Mouse (Mus musculus) embryonic facial prominence, embryonic 11.5 days (tissue): ENCODE measurements at regions not wholly inside any gene's neighbourhood (a gene's known extent, or its start where the extent isn't known, plus 50 kb on each side); places are given as distances from the start of the nearest gene placed in this dataset.

Experiments used
- ATAC-seq: fragments of 200-750 bp; cut with Nextera tagmentation; replicated peaks from 2 replicates; pipeline ENCODE4 v1.8.0; 2017; ENCODE audit warnings: low read depth; ENCODE audit not compliant: insufficient number of reproducible peaks, low FRiP score, low TSS enrichment
- DNase-seq: peaks from one replicate; pipeline ENCODE4 v3.0.0-alpha.2; 2015; ENCODE audit warnings: low spot score
- H3K27ac ChIP-seq: fragments of 300-500 bp; sonication (generic); replicated peaks from 2 replicates; pipeline ENCODE4 v1.5.1; 2014; ENCODE audit warnings: mild to moderate bottlenecking, low read depth, low read length, control low read depth
- H3K27me3 ChIP-seq: fragments of 300-500 bp; sonication (generic); 2 replicates; pipeline ENCODE4 v1.6.1; 2014; ENCODE audit warnings: mild to moderate bottlenecking, low read length, moderate library complexity, mixed read lengths; ENCODE audit not compliant: control insufficient read depth, insufficient read depth
- H3K36me3 ChIP-seq: fragments of 300-500 bp; sonication (generic); replicated peaks from 2 replicates; pipeline ENCODE4 v1.6.1; 2014; ENCODE audit warnings: low read depth, mild to moderate bottlenecking, low read length, moderate library complexity, mixed read lengths; ENCODE audit not compliant: control insufficient read depth, insufficient read depth
- H3K4me1 ChIP-seq: fragments of 300-500 bp; sonication (generic); 2 replicates; pipeline ENCODE4 v1.6.1; 2014; ENCODE audit warnings: low read length, mixed read lengths; ENCODE audit not compliant: control insufficient read depth, insufficient read depth
- H3K4me2 ChIP-seq: fragments of 300-500 bp; sonication (generic); 2 replicates; pipeline ENCODE4 v1.6.1; 2014; ENCODE audit warnings: low read depth, mild to moderate bottlenecking, control low read depth, low read length, moderate library complexity
- H3K4me3 ChIP-seq: fragments of 300-500 bp; sonication (generic); 2 replicates; pipeline ENCODE4 v1.5.1; 2014; ENCODE audit warnings: low read depth, low read length, control low read depth
- H3K9ac ChIP-seq: fragments of 300-500 bp; sonication (generic); replicated peaks from 2 replicates; pipeline ENCODE4 v1.6.1; 2014; ENCODE audit warnings: mild to moderate bottlenecking, control low read depth, low read length
- H3K9me3 ChIP-seq: fragments of 300-500 bp; sonication (generic); replicated peaks from 2 replicates; pipeline ENCODE4 v1.6.1; 2016; ENCODE audit warnings: mild to moderate bottlenecking, low read length, inconsistent platforms, mixed read lengths; ENCODE audit not compliant: control insufficient read depth
- WGBS: fragments of 180-500 bp; shearing (Covaris S2); extraction: QIAGEN DNeasy Blood & Tissue Kit; methylation state at CpG from one replicate; pipeline ENCODE4 v1.1.7; 2014; 5-methylcytosine and 5-hydroxymethylcytosine counted together

- Histone ChIP-seq H3K27ac (0 out of 2 replicates have a peak overlapping the region, but pooled peaks have one; percentile 20), H3K27me3 (no peaks in the 10 kb centered on the region), H3K4me2 (no peak overlapping the region), H3K4me3 (no peak overlapping the region), H3K4me1 (no peaks in the 10 kb centered on the region), H3K36me3 (no peaks in the 10 kb centered on the region), H3K9ac (no peak overlapping the region), H3K9me3 (no peaks in the 10 kb centered on the region)
- 35% methylated on average over 4 of the region's 4 CpGs for WGBS
- ATAC-seq (peak; percentile 76), DNase-seq (peak; percentile 61)
Measured at GRCm38 (mm10) chr13:15052667-15053375, 410.2 kb upstream of the Gli3 start.

GRCm38 (mm10) chr13:15054705-15055104 lies 408.3 kb upstream of the Gli3 start:
- Histone ChIP-seq H3K9me3 (no peaks in the 10 kb centered on the region), H3K4me1 (no peaks in the 10 kb centered on the region), H3K4me3 (no peak overlapping the region), H3K27ac (no peak overlapping the region), H3K27me3 (no peaks in the 10 kb centered on the region), H3K4me2 (no peak overlapping the region), H3K9ac (no peak overlapping the region), H3K36me3 (no peaks in the 10 kb centered on the region)
- ATAC-seq (no peak), DNase-seq (no peak)
- 83% methylated on average over 3 of the region's 3 CpGs for WGBS

- DNase-seq = no peak
- no peak; the same call in 1 of the 2 replicates for ATAC-seq
- Histone ChIP-seq H3K4me3 (no peak overlapping the region), H3K9ac (no peak overlapping the region), H3K27ac (no peak overlapping the region), H3K4me2 (no peak overlapping the region), H3K36me3 (no peaks in the 10 kb centered on the region), H3K4me1 (no peaks in the 10 kb centered on the region), H3K9me3 (no peaks in the 10 kb centered on the region), H3K27me3 (no peaks in the 10 kb centered on the region)
- 72% methylated on average over 2 of the region's 2 CpGs for WGBS
Measured at GRCm38 (mm10) chr13:15078635-15079094, 384.4 kb upstream of the Gli3 start.

- H3K4me1 ChIP-seq = no peaks in the 10 kb centered on the region
- no peaks in the 10 kb centered on the region for H3K9me3 ChIP-seq
- DNase-seq = peak; percentile 30
- H3K27ac ChIP-seq = no peak overlapping the region
- H3K27me3 ChIP-seq = no peaks in the 10 kb centered on the region
- no peak overlapping the region for H3K9ac ChIP-seq
- no peak overlapping the region for H3K4me2 ChIP-seq
- peak; percentile 56; the same call in 1 of the 2 replicates for ATAC-seq
- H3K36me3 ChIP-seq = no peaks in the 10 kb centered on the region
- no peak overlapping the region for H3K4me3 ChIP-seq
Measured at GRCm38 (mm10) chr13:15079148-15079547, 383.9 kb upstream of the Gli3 start.

GRCm38 (mm10) chr13:15082255-15082932 lies 380.6 kb upstream of the Gli3 start:
- Histone ChIP-seq H3K9me3 (no peaks in the 10 kb centered on the region), H3K4me2 (no peak overlapping the region), H3K36me3 (no peaks in the 10 kb centered on the region), H3K27ac (no peak overlapping the region), H3K27me3 (no peaks in the 10 kb centered on the region), H3K9ac (no peak overlapping the region), H3K4me1 (no peaks in the 10 kb centered on the region), H3K4me3 (no peak overlapping the region)
- DNase-seq (no peak), ATAC-seq (no peak)
- 88% methylated on average over 2 of the region's 2 CpGs for WGBS

- DNase-seq = no peak
Measured at GRCm38 (mm10) chr13:15094836-15095235, 368.2 kb upstream of the Gli3 start.

GRCm38 (mm10) chr13:15107753-15108305 lies 355.2 kb upstream of the Gli3 start:
- H3K9ac ChIP-seq = no peak overlapping the region
- H3K9me3 ChIP-seq = no peaks in the 10 kb centered on the region
- H3K36me3 ChIP-seq = no peaks in the 10 kb centered on the region
- H3K4me2 ChIP-seq = no peak overlapping the region
- H3K27me3 ChIP-seq = no peaks in the 10 kb centered on the region
- no peak overlapping the region for H3K4me3 ChIP-seq
- DNase-seq (peak; percentile 16), ATAC-seq (0 out of 2 replicates have a peak, but pooled peaks have one; percentile 18)
- WGBS = 7% methylated on average over 6 of the region's 6 CpGs
- no peaks in the 10 kb centered on the region for H3K4me1 ChIP-seq
- no peak overlapping the region for H3K27ac ChIP-seq

More at GRCm38 (mm10) chr13:15094836-15095235, 368.2 kb upstream of the Gli3 start:
- Histone ChIP-seq H3K4me1 (no peaks in the 10 kb centered on the region), H3K9ac (no peak overlapping the region), H3K27ac (no peak overlapping the region), H3K36me3 (no peaks in the 10 kb centered on the region), H3K4me3 (no peak overlapping the region), H3K9me3 (no peaks in the 10 kb centered on the region), H3K4me2 (no peak overlapping the region), H3K27me3 (no peaks in the 10 kb centered on the region)
- no peak for ATAC-seq
- WGBS = 74% methylated on average over 1 of the region's 1 CpGs

GRCm38 (mm10) chr13:15113383-15113782 lies 349.7 kb upstream of the Gli3 start:
- Histone ChIP-seq H3K9me3 (no peaks in the 10 kb centered on the region), H3K36me3 (no peaks in the 10 kb centered on the region), H3K27me3 (no peaks in the 10 kb centered on the region), H3K27ac (no peak overlapping the region), H3K4me2 (no peak overlapping the region), H3K4me1 (no peaks in the 10 kb centered on the region), H3K9ac (no peak overlapping the region), H3K4me3 (no peak overlapping the region)
- WGBS = 87% methylated on average over 7 of the region's 7 CpGs
- DNase-seq (no peak), ATAC-seq (no peak)
